Mouse (Mus musculus) midbrain, embryonic 11.5 days (tissue): ENCODE measurements around the gene Veph1. TPM values are rescaled to one million over a fixed set of nuclear protein-coding genes. Genes with fewer than 3 reads are reported as not detected.
A peak's percentile ranks its signal among the peaks of the same experiment; 100 is the strongest.

Experiments used
- ATAC-seq: fragments of 200-750 bp; cut with Nextera tagmentation; 2 replicates; pipeline ENCODE4 v1.8.0; 2017; ENCODE audit warnings: moderate TSS enrichment, moderate library complexity; ENCODE audit not compliant: low FRiP score
- DNase-seq: peaks from one replicate; pipeline ENCODE4 v3.0.0; 2015; ENCODE audit warnings: low spot score; ENCODE audit errors: missing footprints
- H3K27ac ChIP-seq: fragments of 300-500 bp; sonication (generic); 2 replicates; pipeline ENCODE4 v1.5.1; 2014; ENCODE audit warnings: low read depth, low read length
- H3K27me3 ChIP-seq: fragments of 300-500 bp; sonication (generic); 2 replicates; pipeline ENCODE4 v1.6.1; 2014; ENCODE audit warnings: mild to moderate bottlenecking, low read length, moderate library complexity, mixed read lengths; ENCODE audit not compliant: control insufficient read depth, insufficient read depth
- H3K36me3 ChIP-seq: fragments of 300-500 bp; sonication (generic); 2 replicates; pipeline ENCODE4 v1.6.1; 2014; ENCODE audit warnings: mild to moderate bottlenecking, low read length, moderate library complexity, mixed read lengths; ENCODE audit not compliant: control insufficient read depth, insufficient read depth
- H3K4me1 ChIP-seq: fragments of 300-500 bp; sonication (generic); 2 replicates; pipeline ENCODE4 v1.6.1; 2014; ENCODE audit warnings: low read length; ENCODE audit not compliant: control insufficient read depth, insufficient read depth
- H3K4me2 ChIP-seq: fragments of 300-500 bp; sonication (generic); 2 replicates; pipeline ENCODE4 v1.6.1; 2014; ENCODE audit warnings: mild to moderate bottlenecking, moderate library complexity
- H3K4me3 ChIP-seq: fragments of 300-500 bp; sonication (generic); 2 replicates; pipeline ENCODE4 v1.5.1; 2014; ENCODE audit warnings: low read depth, low read length
- H3K9ac ChIP-seq: fragments of 300-500 bp; sonication (generic); 2 replicates; pipeline ENCODE4 v1.6.1; 2014; ENCODE audit warnings: low read length
- H3K9me3 ChIP-seq: fragments of 300-500 bp; sonication (generic); 2 replicates; pipeline ENCODE4 v1.6.1; 2016; ENCODE audit warnings: low read length; ENCODE audit not compliant: control insufficient read depth
- WGBS: fragments of 180-500 bp; shearing (Covaris S2); extraction: QIAGEN DNeasy Blood & Tissue Kit; methylation state at CpG from one replicate; pipeline ENCODE4 v1.1.7; 2014; 5-methylcytosine and 5-hydroxymethylcytosine counted together
- polyA plus RNA-seq: library from polyadenylated mRNA; unstranded; fragments of >200 nt; fragmentation: Nextera tagmentation; extraction: Ambion mirVana; gene quantifications from 2 replicates; pipeline ENCODE4 v1.2.1, GENCODE M21; 2014

The Veph1 gene
- polyA plus RNA-seq, result 16.1 and 18.5 TPM in 2 replicates

- peaks cover 29% of the 10 kb centered on the region for H3K4me1 ChIP-seq
- H3K27me3 ChIP-seq, result no peaks in the 10 kb centered on the region
- ATAC-seq, result peak; percentile 67
- H3K4me2 ChIP-seq, result peak within 1 kb of the TSS; percentile 19
- WGBS, result 22% methylated on average over 11 of the region's 11 CpGs
- DNase-seq, result no peak
- peak within 1 kb of the TSS; percentile 12; the same call in 1 of the 2 replicates for H3K4me3 ChIP-seq
- peak within 1 kb of the TSS; percentile 44 for H3K9ac ChIP-seq
- no peaks in the 10 kb centered on the region for H3K36me3 ChIP-seq
- peak within 1 kb of the TSS; percentile 49 for H3K27ac ChIP-seq
- H3K9me3 ChIP-seq, result no peaks in the 10 kb centered on the region
Measured at GRCm38 (mm10) chr3:66296545-66296944, at the start of gene Veph1. Veph1 (minus strand) TSS chr3:66296837.

- H3K27me3 ChIP-seq, result no peaks in the 10 kb centered on the region
- no peak overlapping the region for H3K4me3 ChIP-seq
- DNase-seq (no peak), ATAC-seq (no peak)
- H3K9me3 ChIP-seq, result no peaks in the 10 kb centered on the region
- H3K9ac ChIP-seq, result no peak overlapping the region
- H3K4me1 ChIP-seq, result no peaks in the 10 kb centered on the region
- WGBS, result 79% methylated on average over 2 of the region's 2 CpGs
- no peak overlapping the region for H3K4me2 ChIP-seq
- no peaks in the 10 kb centered on the region for H3K36me3 ChIP-seq
- no peak overlapping the region for H3K27ac ChIP-seq
Measured at GRCm38 (mm10) chr3:66340742-66341141, 44.1 kb upstream of the Veph1 start.

GRCm38 (mm10) chr3:66332401-66332729 is 35.7 kb upstream of the Veph1 start:
- DNase-seq (no peak), ATAC-seq (no peak)
- H3K27me3 ChIP-seq, result no peaks in the 10 kb centered on the region
- H3K9me3 ChIP-seq, result no peaks in the 10 kb centered on the region
- no peak overlapping the region for H3K27ac ChIP-seq
- no peak overlapping the region for H3K4me2 ChIP-seq
- no peak overlapping the region for H3K9ac ChIP-seq
- no peaks in the 10 kb centered on the region for H3K4me1 ChIP-seq
- no peaks in the 10 kb centered on the region for H3K36me3 ChIP-seq
- no peak overlapping the region for H3K4me3 ChIP-seq
- 88% methylated on average over 9 of the region's 9 CpGs for WGBS

GRCm38 (mm10) chr3:66331592-66332400 is 35.2 kb upstream of the Veph1 start:
- ATAC-seq (peak; percentile 84), DNase-seq (peak; percentile 95)
- WGBS, result 45% methylated on average over 12 of the region's 12 CpGs
- no peaks in the 10 kb centered on the region for H3K27me3 ChIP-seq
- H3K4me2 ChIP-seq, result no peak overlapping the region
- no peaks in the 10 kb centered on the region for H3K36me3 ChIP-seq
- H3K4me3 ChIP-seq, result no peak overlapping the region
- no peak overlapping the region for H3K9ac ChIP-seq
- H3K4me1 ChIP-seq, result no peaks in the 10 kb centered on the region
- no peak overlapping the region for H3K27ac ChIP-seq
- no peaks in the 10 kb centered on the region for H3K9me3 ChIP-seq

- Histone ChIP-seq H3K27ac (no peak overlapping the region), H3K36me3 (no peaks in the 10 kb centered on the region), H3K9me3 (no peaks in the 10 kb centered on the region), H3K4me3 (no peak overlapping the region), H3K27me3 (no peaks in the 10 kb centered on the region), H3K9ac (no peak overlapping the region), H3K4me1 (no peaks in the 10 kb centered on the region; the same call in 1 of the 2 replicates), H3K4me2 (no peak overlapping the region)
- DNase-seq (no peak), ATAC-seq (no peak)
- WGBS, result 73% methylated on average over 15 of the region's 15 CpGs
Measured at GRCm38 (mm10) chr3:66330896-66331579, 34.4 kb upstream of the Veph1 start.

GRCm38 (mm10) chr3:66325962-66326834 is 29.6 kb upstream of the Veph1 start:
- Histone ChIP-seq H3K4me3 (no peak overlapping the region), H3K27ac (peak overlapping the region; percentile 88), H3K4me1 (peaks cover 9% of the 10 kb centered on the region), H3K9ac (no peak overlapping the region; the same call in 1 of the 2 replicates), H3K4me2 (peak overlapping the region; percentile 19; the same call in 1 of the 2 replicates), H3K36me3 (no peaks in the 10 kb centered on the region), H3K9me3 (no peaks in the 10 kb centered on the region), H3K27me3 (no peaks in the 10 kb centered on the region)
- ATAC-seq (peak; percentile 92), DNase-seq (peak; percentile 89)
- WGBS, result 44% methylated on average over 16 of the region's 16 CpGs

GRCm38 (mm10) chr3:66325486-66325951 is 28.9 kb upstream of the Veph1 start:
- WGBS, result 17% methylated on average over 5 of the region's 5 CpGs
- ATAC-seq (peak; percentile 92), DNase-seq (peak; percentile 95)
- Histone ChIP-seq H3K9me3 (no peaks in the 10 kb centered on the region), H3K4me2 (peak overlapping the region; percentile 19; the same call in 1 of the 2 replicates), H3K4me1 (peaks cover 9% of the 10 kb centered on the region), H3K27ac (peak overlapping the region; percentile 88), H3K9ac (peak overlapping the region; percentile 51; the same call in 1 of the 2 replicates), H3K36me3 (no peaks in the 10 kb centered on the region), H3K27me3 (no peaks in the 10 kb centered on the region), H3K4me3 (no peak overlapping the region)

- ATAC-seq, result no peak
- Histone ChIP-seq H3K4me1 (no peaks in the 10 kb centered on the region), H3K4me2 (no peak overlapping the region), H3K9ac (no peak overlapping the region), H3K36me3 (no peaks in the 10 kb centered on the region), H3K27me3 (no peaks in the 10 kb centered on the region), H3K27ac (no peak overlapping the region), H3K4me3 (no peak overlapping the region), H3K9me3 (no peaks in the 10 kb centered on the region)
- DNase-seq, result no peak
- 89% methylated on average over 8 of the region's 8 CpGs for WGBS
Measured at GRCm38 (mm10) chr3:66314793-66315715, 18.4 kb upstream of the Veph1 start.
